Mouse (Mus musculus): Measurements from ENCODE around the gene Nsmf.

The Nsmf gene

DNA sequence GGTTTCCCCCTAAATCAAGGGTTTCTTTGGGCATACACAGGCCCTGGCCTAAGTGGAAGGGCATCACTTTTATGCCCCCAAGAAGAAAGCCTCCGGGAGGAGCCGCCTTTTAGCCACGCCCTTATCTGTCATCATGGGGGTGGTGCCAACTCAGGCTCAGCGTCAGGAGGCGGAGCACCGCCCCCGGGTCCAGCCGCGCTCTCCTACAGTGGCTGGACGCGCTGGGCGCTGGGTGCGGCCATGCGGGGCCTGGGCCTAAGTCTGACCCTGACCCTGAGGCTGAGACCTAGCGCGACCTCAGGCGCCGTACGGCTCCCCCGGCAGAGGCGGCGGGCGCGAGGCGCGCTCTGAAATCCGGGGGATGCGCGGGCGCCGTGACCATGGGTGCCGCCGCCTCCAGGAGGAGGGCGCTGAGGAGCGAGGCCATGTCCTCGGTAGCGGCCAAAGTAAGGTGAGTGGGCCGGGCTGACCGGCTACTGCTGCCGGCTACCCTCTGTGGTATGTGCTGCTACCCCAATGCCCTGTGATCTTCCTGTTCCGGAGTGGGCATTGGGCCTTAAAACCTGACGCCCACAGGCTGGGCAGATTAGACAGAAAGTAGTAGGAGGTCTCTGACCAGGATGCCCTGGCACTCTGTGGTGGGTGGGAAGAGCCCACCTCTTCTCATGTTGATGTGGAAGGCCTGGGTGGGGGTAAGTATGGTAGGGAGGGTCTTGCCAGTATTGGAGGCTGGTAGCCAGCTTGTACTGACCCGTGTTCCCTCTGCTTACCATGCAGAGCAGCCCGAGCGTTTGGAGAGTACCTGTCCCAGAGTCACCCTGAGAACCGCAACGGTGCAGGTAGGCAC, at the start of gene Nsmf:
Gene Nsmf, plus strand, starts transcription at position 135 of the 847 bp plus-strand sequence.
- peak; percentile 70 for DNase-seq (ENCODE audit: low read depth, low spot score)

DNA sequence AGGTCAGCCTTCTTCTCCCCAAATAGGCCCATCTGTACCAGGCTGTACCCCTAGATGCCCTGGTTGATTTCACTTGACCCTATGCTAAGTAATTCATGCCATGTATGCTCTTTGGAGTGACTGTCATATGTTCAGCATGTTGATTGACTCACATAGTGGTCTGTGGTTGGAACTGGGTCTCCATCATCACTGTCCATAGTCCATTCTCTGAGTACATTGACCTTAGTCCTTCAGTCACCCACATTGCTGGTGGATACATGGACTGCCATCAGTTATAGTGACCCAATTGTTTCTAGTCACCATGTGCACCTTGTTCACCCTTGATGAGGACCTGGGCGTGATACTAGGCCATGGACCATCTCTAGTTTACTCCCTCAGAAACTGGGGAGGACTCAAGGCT, 47.4 kb upstream of the Nsmf start:
- DNase-seq (ENCODE audit: low read depth, low spot score): no peak

DNA sequence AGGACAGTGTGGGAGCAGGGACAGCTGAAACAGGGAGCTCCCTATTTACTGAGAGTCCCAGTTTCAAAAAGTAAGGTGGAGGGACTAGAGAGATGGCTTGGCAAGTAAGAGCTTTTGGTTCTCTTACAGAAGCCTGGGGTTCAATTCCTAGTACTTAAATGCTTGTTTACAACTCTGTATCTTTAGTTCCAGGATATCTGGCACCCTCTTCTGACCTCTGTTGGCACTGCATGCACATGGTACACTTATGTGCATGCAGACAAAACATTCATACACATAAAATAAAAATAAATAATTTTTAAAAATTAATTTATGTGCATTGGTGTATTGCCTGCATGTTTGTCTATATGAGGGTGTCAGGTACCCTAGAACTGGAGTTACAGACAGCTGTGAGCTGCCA, 45.9 kb upstream of the Nsmf start:
- no peak for DNase-seq (ENCODE audit: low read depth, low spot score)

DNA sequence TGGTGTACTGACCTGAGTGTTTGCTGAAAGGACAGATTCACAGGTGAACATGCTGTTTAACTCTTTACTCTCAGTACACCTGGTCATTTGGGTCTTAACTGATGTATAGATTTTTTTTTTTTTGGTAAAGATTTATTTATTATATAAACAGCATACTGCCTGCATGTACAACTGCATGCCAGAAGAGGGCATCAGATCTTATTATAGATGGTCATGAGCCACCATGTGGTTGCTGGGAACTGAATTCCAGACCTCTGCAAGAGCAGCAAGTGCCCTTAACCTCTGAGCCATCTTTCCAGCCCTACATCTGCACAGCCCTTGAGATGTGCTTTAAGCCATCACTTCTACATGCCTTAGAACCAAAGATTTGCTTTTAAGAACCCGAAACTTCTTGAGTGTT, 31.5 kb upstream of the Nsmf start:
- no peak for DNase-seq (ENCODE audit: low read depth, low spot score)

DNA sequence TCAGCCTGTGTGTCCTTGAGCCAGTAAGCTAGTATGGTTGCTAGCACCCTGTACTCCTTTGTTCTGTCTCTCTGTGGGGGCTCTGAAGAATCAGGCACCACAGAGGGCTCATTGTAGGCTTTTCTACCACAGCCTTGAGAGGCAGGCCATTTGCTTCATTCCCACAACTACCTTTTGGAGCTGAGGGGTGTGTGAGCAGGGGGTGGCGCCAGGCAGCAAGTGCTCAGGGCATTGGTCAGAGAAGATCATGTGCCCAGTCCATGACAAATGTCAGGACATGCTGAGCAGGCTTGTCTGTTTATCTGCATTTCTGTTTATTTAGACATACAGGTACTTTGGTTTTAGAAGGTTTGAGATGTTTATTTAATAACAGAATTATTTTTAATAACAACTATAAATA, 29.0 kb upstream of the Nsmf start:
- no peak for DNase-seq (ENCODE audit: low read depth, low spot score)

DNA sequence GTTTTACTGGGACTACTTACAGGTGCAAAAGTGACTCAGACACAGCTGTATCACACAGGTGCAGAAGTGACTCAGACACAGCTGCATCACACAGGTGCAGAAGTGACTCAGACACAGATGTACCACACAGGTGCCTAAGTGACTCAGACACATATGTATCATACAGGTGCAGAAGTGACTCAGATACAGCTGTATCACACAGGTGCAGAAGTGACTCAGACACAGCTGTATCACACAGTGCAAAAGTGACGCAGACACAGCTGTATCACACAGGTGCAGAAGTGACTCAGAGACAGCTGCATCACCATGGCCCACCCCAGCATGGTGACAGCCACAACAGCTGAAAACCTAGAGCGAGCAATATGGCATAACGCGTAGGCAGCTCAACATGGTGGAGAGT, 19.2 kb upstream of the Nsmf start:
- no peak for DNase-seq (ENCODE audit: low read depth, low spot score)

DNA sequence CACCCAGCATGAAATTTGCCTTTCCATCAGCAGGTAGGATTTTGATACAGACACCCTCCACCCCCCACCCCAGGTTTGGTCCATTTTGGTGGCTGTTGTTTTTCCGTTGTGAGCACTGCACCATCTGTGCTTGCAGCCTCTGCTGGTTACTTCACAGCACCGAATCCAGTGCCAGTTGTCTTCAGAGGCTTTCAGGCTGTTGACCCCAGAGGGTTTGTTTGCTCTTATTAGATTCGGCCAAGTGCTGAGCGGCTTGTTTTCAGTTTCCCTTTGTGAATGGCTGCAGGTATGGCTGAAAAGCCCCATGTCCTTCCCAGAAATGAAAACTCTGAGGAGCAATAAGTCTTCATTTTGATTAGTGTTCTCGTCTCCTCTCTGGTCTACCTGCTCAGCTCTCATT, 14.1 kb upstream of the Nsmf start:
- no peak for DNase-seq (ENCODE audit: low read depth, low spot score)

DNA sequence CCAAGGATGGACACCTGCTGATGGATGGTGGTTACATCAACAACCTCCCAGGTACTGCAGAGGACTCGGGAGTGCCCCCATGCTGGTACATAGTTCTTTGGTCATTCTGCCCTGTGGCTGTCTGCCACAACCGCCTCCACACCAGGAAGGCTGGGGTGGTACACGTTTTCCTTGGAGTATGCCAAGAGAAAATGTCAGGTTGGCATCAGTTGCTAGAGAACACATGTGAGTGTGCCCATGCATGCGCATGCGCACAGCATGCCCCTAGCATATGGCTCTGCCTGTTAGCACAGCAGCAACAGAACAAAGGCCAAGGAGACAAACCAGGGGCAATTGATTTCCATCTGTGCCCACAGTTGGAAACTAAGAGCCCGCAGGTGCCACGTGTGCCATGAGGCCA, 3.2 kb upstream of the Nsmf start:
- DNase-seq (ENCODE audit: low read depth, low spot score): no peak

DNA sequence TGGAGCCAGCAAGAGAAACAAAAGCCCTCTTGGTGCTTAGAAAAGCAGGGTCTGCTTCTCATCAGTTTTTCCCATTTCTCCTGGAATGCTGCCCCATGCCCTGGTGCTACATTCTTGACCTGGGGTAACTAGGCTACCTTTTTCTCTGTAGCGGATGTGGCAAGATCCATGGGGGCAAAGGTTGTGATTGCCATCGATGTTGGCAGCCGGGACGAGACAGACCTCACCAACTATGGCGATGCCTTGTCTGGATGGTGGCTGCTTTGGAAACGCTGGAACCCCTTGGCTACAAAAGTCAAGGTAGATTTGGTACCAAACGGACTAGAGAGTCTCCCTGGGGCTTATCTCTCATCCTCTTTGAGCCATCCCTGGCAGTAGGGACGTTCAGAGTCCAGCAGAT, 2.7 kb upstream of the Nsmf start:
- DNase-seq (ENCODE audit: low read depth, low spot score): no peak

DNA sequence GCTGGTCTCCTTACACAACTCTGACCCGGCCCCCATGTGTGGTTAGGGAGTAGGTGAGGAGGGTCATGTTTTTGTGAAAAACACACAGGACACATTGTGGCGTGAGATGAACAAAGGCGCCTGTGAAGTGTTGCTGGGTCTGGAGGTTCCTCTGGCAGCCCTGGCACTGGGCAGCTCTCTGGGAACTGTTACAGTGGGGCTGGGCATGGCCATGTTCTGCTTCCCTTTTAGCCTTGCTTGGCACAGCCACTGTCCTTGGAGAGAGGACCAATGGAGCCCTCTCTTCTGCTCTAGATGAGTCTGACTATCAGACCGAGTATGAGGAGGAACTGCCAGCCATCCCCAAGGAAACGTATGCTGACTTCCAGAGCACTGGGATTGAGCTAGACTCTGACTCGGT, 1.1 kb upstream of the Nsmf start:
- DNase-seq (ENCODE audit: low read depth, low spot score): no peak

DNA sequence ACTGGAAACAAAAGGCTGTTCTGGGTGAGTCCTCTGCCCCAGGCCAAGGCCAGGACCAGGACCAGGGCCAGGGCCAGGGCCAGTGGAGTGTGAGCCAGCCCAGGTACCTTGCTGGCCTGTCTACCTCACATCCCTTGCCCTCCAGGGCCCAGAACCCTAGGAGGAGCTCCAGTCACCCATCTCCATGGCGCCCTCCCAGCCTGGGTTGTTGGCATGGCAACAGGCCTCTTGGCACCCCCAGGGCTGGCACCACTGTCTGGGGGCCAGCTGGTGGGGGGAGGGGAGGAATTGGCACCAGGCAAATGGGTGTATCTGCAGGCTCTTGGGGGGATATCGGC, 882 bp downstream of the Nsmf start:
- DNase-seq (ENCODE audit: low read depth, low spot score): no peak

DNA sequence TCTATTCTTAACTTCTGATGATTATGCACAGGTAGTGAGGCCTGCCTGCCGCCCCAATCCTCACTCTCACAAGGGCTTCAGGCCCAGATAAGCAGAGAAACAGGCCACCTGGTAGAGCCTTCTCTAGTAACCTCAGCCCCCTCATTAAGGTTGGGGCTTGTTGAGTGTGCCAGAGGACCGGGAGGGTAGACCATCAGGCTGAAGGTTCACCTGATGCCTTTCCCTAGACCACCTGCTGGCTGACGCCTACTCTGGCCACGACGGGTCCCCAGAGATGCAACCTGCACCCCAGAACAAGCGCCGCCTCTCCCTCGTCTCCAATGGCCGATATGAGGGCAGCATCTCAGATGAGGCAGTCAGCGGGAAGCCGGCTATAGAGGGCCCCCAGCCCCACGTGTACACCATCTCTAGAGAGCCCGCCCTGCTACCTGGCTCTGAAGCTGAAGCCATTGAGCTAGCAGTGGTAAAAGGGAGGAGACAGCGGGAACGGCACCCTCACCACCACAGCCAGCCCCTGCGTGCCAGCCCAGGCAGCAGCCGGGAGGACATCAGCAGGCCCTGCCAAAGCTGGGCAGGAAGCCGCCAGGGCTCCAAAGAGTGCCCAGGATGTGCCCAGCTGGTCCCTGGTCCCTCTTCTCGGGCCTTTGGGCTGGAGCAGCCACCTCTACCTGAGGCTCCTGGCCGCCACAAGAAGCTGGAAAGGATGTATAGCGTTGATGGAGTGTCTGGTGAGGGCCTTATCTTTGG, 1.4 kb downstream of the Nsmf start:
- DNase-seq (ENCODE audit: low read depth, low spot score): no peak

DNA sequence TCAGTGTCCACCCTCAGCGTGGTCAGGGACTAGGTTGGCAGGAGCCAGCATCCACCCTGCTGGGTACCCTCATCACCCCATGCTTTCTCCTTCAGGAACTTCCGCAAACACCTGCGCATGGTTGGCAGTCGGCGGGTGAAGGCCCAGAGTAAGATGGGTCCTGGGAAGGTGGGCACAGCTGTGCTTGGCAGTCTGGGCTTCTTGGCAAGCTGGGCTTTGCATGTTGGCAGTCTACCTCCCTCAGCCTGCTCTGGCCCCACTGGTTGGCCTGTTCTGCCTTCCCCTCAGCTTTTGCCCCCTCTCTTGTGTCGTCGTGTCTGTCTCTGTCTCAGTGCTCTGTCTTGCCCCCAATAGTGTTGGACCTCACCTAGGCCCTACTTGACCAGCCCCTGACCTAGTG, 4.8 kb downstream of the Nsmf start:
- DNase-seq (ENCODE audit: low read depth, low spot score): no peak

DNA sequence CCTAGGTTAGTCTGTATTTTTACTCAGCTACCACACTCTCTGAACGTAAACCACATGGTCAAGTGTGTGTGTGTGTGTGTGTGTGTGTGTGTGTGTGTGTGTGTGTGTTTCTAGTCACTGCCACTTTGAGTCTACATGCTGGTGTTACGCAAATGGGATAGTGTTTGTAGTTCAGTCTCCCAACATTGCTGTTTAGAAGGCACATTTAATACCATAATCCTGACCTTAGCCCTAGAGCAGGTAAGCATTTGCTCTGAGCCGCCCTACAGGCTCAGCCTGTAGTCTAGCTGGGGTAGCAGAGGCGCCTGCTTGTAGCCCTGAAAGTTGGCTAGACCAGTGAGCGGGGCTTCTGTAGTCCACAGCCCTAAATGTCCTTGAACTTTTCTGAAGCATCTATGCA, 9.4 kb downstream of the Nsmf start:
- DNase-seq (ENCODE audit: low read depth, low spot score): no peak

DNA sequence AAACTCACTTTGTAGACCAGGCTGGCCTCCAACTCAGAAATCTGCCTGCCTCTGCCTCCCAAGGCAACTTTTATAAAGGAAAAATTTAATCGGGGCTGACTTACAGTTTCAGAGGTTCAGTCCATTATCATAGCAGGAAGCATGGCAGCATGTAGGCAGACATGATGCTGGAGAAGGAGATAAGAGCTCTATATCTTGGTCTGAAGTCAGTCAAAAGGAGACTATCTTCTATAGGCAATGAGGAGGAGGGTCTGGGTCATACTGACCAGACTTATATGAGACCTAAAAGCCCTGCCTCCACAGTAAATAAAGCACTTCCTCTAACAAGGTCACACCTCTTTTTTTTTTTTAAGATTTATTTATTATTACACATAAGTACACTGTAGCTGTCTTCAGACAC, 10.1 kb downstream of the Nsmf start:
- no peak for DNase-seq (ENCODE audit: low read depth, low spot score)

DNA sequence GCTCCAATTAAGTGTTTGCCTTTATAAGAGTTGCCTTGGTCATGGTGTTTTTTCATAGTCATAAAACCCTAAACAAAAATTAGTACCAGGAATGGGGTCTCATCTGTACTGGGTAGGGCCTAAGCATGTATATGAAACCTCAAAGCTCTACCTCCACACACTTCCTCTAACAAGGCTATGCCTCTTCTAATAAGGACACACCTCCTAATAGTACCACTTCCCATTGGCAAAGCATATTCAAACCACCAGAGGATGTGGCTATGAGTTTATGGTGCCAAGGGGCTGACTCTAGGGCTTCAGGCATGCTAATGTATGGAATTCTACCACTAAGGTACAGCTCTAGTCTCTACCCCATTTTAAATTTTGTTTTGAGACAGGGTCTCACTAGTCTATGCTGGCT, 11.4 kb downstream of the Nsmf start:
- DNase-seq (ENCODE audit: low read depth, low spot score): no peak

DNA sequence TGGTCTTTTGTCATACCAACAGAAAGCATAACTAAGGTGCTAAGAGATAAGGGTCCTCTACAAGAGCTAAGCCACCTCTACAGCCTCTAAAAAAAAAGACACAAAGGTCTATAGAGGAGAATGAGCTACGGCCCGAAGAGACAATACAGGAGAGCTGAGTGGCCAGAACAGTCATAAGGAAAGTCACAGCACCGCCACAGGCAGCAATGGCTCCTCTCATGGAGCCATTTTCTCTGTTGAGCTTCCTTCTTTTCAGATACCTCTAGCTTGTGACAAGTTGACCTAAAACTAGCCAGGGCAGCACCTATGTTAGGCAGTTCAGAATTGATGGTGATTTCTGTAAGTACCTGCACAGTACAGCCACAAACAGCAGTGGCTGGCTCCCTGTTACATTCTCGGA, 12.4 kb downstream of the Nsmf start:
- no peak for DNase-seq (ENCODE audit: low read depth, low spot score)

DNA sequence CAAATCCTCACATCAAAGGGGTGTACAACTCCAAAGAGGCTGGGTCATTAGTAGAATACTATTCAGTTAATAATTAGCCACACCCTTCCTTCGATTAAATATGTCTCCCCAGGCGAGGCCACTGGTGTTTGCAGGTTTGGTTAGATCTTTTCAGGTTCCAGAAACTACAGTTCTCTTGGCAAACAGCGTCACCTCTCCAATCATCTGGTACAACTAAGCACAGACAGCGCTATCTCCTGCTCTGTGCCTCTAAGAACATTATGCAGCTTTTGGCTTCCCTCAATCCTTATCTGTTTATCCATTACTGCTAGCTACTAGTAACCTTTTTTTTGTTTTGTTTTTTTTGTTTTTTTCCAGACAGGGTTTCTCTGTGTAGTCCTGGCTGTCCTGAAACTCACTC, 15.4 kb downstream of the Nsmf start:
- no peak for DNase-seq (ENCODE audit: low read depth, low spot score)

DNA sequence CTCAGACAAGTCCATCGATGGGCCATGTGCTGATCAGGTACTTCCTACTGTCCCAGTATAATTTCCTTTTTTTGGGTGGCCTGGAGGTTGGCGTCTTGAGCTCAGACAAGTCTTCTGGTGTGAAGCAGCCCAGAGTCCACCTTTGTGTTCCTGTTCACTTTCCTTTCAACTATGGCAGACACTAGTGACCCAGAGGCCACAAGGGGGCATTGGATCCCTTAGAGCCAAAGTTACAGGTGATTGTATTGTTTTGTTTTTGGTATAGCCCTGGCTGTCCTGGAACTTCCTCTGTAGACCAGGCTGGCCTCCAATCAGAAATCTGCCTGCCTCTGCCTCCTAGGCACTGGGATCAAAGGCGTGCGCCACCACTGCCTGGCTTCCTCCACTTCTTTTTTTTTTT, 18.2 kb downstream of the Nsmf start:
- no peak for DNase-seq (ENCODE audit: low read depth, low spot score)

DNA sequence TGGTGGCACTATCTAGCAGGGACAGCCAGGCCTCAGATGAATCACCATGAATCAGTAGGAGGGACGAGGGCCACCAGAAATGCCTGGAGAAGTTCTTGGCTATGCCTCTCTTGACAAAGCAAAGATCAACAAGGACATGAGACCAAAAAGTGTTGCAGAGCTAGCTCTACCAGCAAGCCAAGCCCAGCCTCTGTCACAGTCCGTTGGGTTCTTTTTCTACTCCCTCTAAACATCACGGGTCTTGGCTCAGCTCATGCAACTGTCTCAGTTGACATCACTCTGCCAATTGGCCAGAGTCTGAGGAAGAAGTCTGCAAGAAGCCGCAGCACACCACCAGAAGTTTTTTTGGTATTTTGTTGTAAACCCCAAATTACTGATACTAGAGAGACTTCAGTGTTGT, 21.4 kb downstream of the Nsmf start:
- no peak for DNase-seq (ENCODE audit: low read depth, low spot score)

DNA sequence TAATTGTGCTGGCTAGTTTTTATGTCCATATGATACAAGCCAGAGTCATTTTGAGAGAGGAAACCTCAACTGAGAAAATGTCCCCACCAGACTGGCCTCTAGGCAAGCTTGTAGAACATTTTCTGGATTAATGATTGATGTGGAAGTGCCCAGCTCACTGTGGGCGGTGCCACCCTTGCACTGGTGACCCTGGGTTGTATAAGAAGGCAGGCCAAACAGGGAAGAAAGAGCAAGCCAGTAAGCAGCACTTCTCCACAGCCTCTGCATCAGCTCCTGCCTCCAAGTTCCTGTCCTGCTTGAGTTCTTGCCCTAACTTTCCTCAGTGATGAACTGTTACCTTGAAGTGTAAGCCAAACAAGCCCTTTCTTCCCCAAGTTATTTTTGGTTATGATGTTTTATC, 24.8 kb downstream of the Nsmf start:
- DNase-seq (ENCODE audit: low read depth, low spot score): no peak

DNA sequence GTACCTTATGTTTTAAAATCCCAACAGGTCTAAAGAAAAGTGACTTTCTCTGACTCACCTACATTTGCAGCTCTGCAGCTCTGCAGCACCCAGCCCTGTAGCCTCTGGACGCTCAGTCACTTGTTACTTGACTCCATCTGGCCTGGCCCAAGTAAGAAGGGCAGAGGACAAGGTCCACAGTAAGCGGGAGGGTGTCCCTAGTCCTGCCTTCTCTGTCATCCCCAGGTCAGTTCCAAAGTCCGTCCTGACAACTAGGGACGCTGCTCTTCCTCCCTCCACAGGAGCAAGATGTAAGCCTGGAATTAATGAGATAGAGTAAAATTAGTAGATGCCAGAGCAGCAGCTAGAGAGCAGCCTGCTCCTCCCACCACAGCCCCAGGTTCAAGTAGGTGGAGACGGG, 25.9 kb downstream of the Nsmf start, which contains the start of gene Entpd8:
Gene Entpd8, plus strand, starts transcription at position 229 of the 400 bp plus-strand sequence.
- no peak for DNase-seq (ENCODE audit: low read depth, low spot score)

DNA sequence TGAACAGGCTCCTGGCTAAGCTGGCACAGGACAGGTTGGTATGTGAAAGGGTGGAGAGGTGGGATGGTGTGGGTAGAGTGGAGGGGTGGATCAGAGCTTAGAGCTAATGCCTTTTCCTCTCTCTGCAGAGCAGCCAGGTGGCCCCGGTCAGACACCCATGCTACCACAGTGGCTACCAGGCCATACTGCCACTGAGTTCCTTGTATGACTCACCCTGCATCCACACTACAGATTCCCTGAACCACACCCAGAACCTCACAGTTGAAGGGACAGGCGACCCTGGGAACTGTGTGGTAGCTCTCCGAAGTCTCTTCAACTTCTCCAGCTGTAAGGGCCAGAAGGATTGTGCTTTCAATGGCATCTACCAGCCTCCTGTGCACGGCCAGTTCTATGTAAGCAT, 29.5 kb downstream of the Nsmf start:
- DNase-seq (ENCODE audit: low read depth, low spot score): no peak

Measured in forelimb bud, embryonic 11.5 days (tissue).